Comparison of ENCODE assay signal across 18 mouse cellular contexts in genomic region chr5:120569791-120570190, GRCm38 (mm10). TPM values are rescaled to one million over a fixed set of nuclear protein-coding genes. Genes with fewer than 3 reads are reported as not detected.
DNase-seq lines count a peak whose midpoint lies in the region; ATAC-seq and TF ChIP-seq lines count a peak whose summit lies in the region.
"Had no signal": no experiment of that assay in that cellular context is flagged by ENCODE, and none has a peak within 500 bp of the region (broad histone marks: within the 10 kb centered on the region; RNA-seq: fewer than 3 reads in every experiment).

No protein-coding gene starts in this region.

- 94% methylated on average over 3 of the region's 3 CpGs for WGBS in hindbrain, embryonic 13.5 days
- 86% methylated on average over 3 of the region's 3 CpGs for WGBS in hindbrain, embryonic 11.5 days
- WGBS in midbrain, embryonic 10.5 days = 97% methylated on average over 3 of the region's 3 CpGs
- WGBS in midbrain, embryonic 14.5 days = 95% methylated on average over 3 of the region's 3 CpGs
- WGBS in limb, embryonic 12.5 days = 72% methylated on average over 3 of the region's 3 CpGs
- 79% methylated on average over 3 of the region's 3 CpGs for WGBS in stomach, postnatal 0 days

- no peaks in the 10 kb centered on the region for H3K9me3 ChIP-seq in hindbrain, embryonic 13.5 days
- H3K9me3 ChIP-seq in hindbrain, embryonic 11.5 days (ENCODE audit: control insufficient read depth, low read length) = no peaks in the 10 kb centered on the region
- H3K9me3 ChIP-seq in midbrain, embryonic 10.5 days (replicated peaks) = no peaks in the 10 kb centered on the region
- no peaks in the 10 kb centered on the region for H3K9me3 ChIP-seq in midbrain, embryonic 14.5 days (ENCODE audit: control insufficient read depth, low read length)
- no peaks in the 10 kb centered on the region for H3K9me3 ChIP-seq in limb, embryonic 12.5 days
- no peaks in the 10 kb centered on the region for H3K9me3 ChIP-seq in stomach, postnatal 0 days (ENCODE audit: control insufficient read depth, low read length)
- H3K9me3 ChIP-seq: forebrain, embryonic 13.5 days; heart, embryonic 15.5 days; midbrain, embryonic 13.5 days; stomach, embryonic 15.5 days had no signal

- no peak overlapping the region for H3K4me3 ChIP-seq in hindbrain, embryonic 13.5 days
- H3K4me3 ChIP-seq in hindbrain, embryonic 11.5 days (ENCODE audit: low read depth, low read length) = no peak overlapping the region
- no peak overlapping the region for H3K4me3 ChIP-seq in midbrain, embryonic 10.5 days
- no peak overlapping the region for H3K4me3 ChIP-seq in midbrain, embryonic 14.5 days (replicated peaks; ENCODE audit: low read depth, low read length)
- no peak overlapping the region for H3K4me3 ChIP-seq in limb, embryonic 12.5 days (replicated peaks)
- no peak overlapping the region for H3K4me3 ChIP-seq in stomach, postnatal 0 days (ENCODE audit: low read depth, low read length)
- H3K4me3 ChIP-seq: forebrain, embryonic 13.5 days; heart, embryonic 15.5 days; midbrain, embryonic 13.5 days; stomach, embryonic 15.5 days had no signal

- H3K27ac ChIP-seq in hindbrain, embryonic 13.5 days = peak overlapping the region; percentile 94; the same call in 1 of the 2 replicates
- H3K27ac ChIP-seq in hindbrain, embryonic 11.5 days (ENCODE audit: low read depth, low read length) = no peak overlapping the region
- H3K27ac ChIP-seq in midbrain, embryonic 10.5 days (replicated peaks) = 0 out of 2 replicates have a peak overlapping the region, but pooled peaks have one; percentile 33
- no peak overlapping the region for H3K27ac ChIP-seq in midbrain, embryonic 14.5 days (replicated peaks; ENCODE audit: low read depth, low read length)
- peak overlapping the region; percentile 3; the same call in 1 of the 2 replicates for H3K27ac ChIP-seq in limb, embryonic 12.5 days
- 0 out of 2 replicates have a peak overlapping the region, but pooled peaks have one; percentile 14 for H3K27ac ChIP-seq in stomach, postnatal 0 days (replicated peaks)
- H3K27ac ChIP-seq: heart, embryonic 15.5 days had no signal

- DNase-seq in hindbrain, embryonic 11.5 days (ENCODE audit: low spot score) = no peak
- DNase-seq in midbrain, embryonic 10.5 days (ENCODE audit: low spot score) = no peak
- no peak for DNase-seq in midbrain, embryonic 14.5 days
- DNase-seq in stomach, postnatal 0 days (ENCODE audit: low spot score) = no peak
- DNase-seq in kidney, postnatal 25 days = no peak
- DNase-seq in thymus, postnatal 36 days = no peak
- DNase-seq: adrenal gland, postnatal 25 days; B cell, adult 2 months; embryo, embryonic 11 days; layer of hippocampus, postnatal 36 days; left cerebral cortex, postnatal 4 days; lung, adult 18-20 months had no signal

- no peak for TF ChIP-seq CTCF in stomach, postnatal 0 days (IDR thresholded peaks at IDR 0.05; ENCODE audit: low read depth)

- no peaks in the 10 kb centered on the region for H3K36me3 ChIP-seq in hindbrain, embryonic 13.5 days
- no peaks in the 10 kb centered on the region for H3K36me3 ChIP-seq in hindbrain, embryonic 11.5 days (ENCODE audit: control insufficient read depth, insufficient read depth, low read length)
- no peaks in the 10 kb centered on the region for H3K36me3 ChIP-seq in midbrain, embryonic 10.5 days
- no peaks in the 10 kb centered on the region for H3K36me3 ChIP-seq in midbrain, embryonic 14.5 days (ENCODE audit: control insufficient read depth, insufficient read depth, low read length)
- H3K36me3 ChIP-seq in limb, embryonic 12.5 days = peaks cover 4% of the 10 kb centered on the region; the same call in 1 of the 2 replicates
- no peaks in the 10 kb centered on the region for H3K36me3 ChIP-seq in stomach, postnatal 0 days (ENCODE audit: control insufficient read depth, insufficient read depth, low read length)
- H3K36me3 ChIP-seq: heart, embryonic 15.5 days; midbrain, embryonic 13.5 days; stomach, embryonic 15.5 days had no signal

- no peaks in the 10 kb centered on the region for H3K27me3 ChIP-seq in hindbrain, embryonic 13.5 days
- no peaks in the 10 kb centered on the region for H3K27me3 ChIP-seq in hindbrain, embryonic 11.5 days (ENCODE audit: control insufficient read depth, insufficient read depth, low read length)
- H3K27me3 ChIP-seq in midbrain, embryonic 10.5 days (ENCODE audit: low read depth, poor library complexity, severe bottlenecking) = no peaks in the 10 kb centered on the region
- no peaks in the 10 kb centered on the region for H3K27me3 ChIP-seq in midbrain, embryonic 14.5 days (ENCODE audit: control insufficient read depth, insufficient read depth, low read length)
- H3K27me3 ChIP-seq in limb, embryonic 12.5 days = no peaks in the 10 kb centered on the region
- no peaks in the 10 kb centered on the region for H3K27me3 ChIP-seq in stomach, postnatal 0 days (ENCODE audit: control insufficient read depth, insufficient read depth, low read length)
- H3K27me3 ChIP-seq: forebrain, embryonic 13.5 days; heart, embryonic 15.5 days; midbrain, embryonic 13.5 days; stomach, embryonic 15.5 days had no signal

- no peak overlapping the region for H3K4me2 ChIP-seq in hindbrain, embryonic 13.5 days
- H3K4me2 ChIP-seq in hindbrain, embryonic 11.5 days (replicated peaks; ENCODE audit: low read depth, low read length) = no peak overlapping the region
- no peak overlapping the region for H3K4me2 ChIP-seq in midbrain, embryonic 14.5 days (ENCODE audit: low read length)
- no peak overlapping the region for H3K4me2 ChIP-seq in limb, embryonic 12.5 days
- no peak overlapping the region for H3K4me2 ChIP-seq in stomach, postnatal 0 days (replicated peaks; ENCODE audit: low read depth)
- H3K4me2 ChIP-seq: forebrain, embryonic 13.5 days; heart, embryonic 15.5 days; midbrain, embryonic 13.5 days; stomach, embryonic 15.5 days had no signal

- no peak for ATAC-seq in hindbrain, embryonic 13.5 days (ENCODE audit: low FRiP score)
- ATAC-seq in hindbrain, embryonic 11.5 days (ENCODE audit: low FRiP score) = no peak
- ATAC-seq in midbrain, embryonic 14.5 days (ENCODE audit: low FRiP score, low TSS enrichment) = no peak
- no peak for ATAC-seq in limb, embryonic 12.5 days (ENCODE audit: insufficient number of reproducible peaks, insufficient read depth, low FRiP score, low TSS enrichment, low read depth)
- no peak for ATAC-seq in stomach, postnatal 0 days (ENCODE audit: low FRiP score, low TSS enrichment)
- ATAC-seq: forebrain, embryonic 13.5 days; midbrain, embryonic 13.5 days had no signal

- no peak for TF ChIP-seq EP300 in stomach, postnatal 0 days (optimal IDR thresholded peaks at IDR 0.05)

- H3K4me1 ChIP-seq in hindbrain, embryonic 13.5 days (replicated peaks) = peaks cover 78% of the 10 kb centered on the region
- H3K4me1 ChIP-seq in hindbrain, embryonic 11.5 days (replicated peaks; ENCODE audit: control insufficient read depth, insufficient read depth, low read length) = peaks cover 28% of the 10 kb centered on the region
- peaks cover 62% of the 10 kb centered on the region for H3K4me1 ChIP-seq in midbrain, embryonic 10.5 days
- H3K4me1 ChIP-seq in midbrain, embryonic 14.5 days (ENCODE audit: control insufficient read depth, insufficient read depth, low read length) = peaks cover 53% of the 10 kb centered on the region
- H3K4me1 ChIP-seq in limb, embryonic 12.5 days (replicated peaks) = peaks cover 81% of the 10 kb centered on the region
- H3K4me1 ChIP-seq in stomach, postnatal 0 days (replicated peaks; ENCODE audit: control insufficient read depth, insufficient read depth) = peaks cover 24% of the 10 kb centered on the region

- H3K9ac ChIP-seq in hindbrain, embryonic 13.5 days = peak overlapping the region; percentile 51; the same call in 1 of the 2 replicates
- H3K9ac ChIP-seq in hindbrain, embryonic 11.5 days (ENCODE audit: low read depth, low read length) = no peak overlapping the region
- no peak overlapping the region for H3K9ac ChIP-seq in midbrain, embryonic 14.5 days (replicated peaks; ENCODE audit: low read length)
- H3K9ac ChIP-seq in limb, embryonic 12.5 days (replicated peaks) = no peak overlapping the region
- no peak overlapping the region for H3K9ac ChIP-seq in stomach, postnatal 0 days (ENCODE audit: low read length)
- H3K9ac ChIP-seq: heart, embryonic 15.5 days; midbrain, embryonic 13.5 days; stomach, embryonic 15.5 days had no signal

RNA-seq across cellular contexts. Expression of gene Tpcn1, which starts 18.7 kb away (rescaled TPM):
- 18.2 and 18.7 TPM in 2 replicates for polyA plus RNA-seq in hindbrain, embryonic 13.5 days (2015; fragmentation: Nextera tagmentation; extraction: Ambion mirVana)
- polyA plus RNA-seq in hindbrain, embryonic 11.5 days (2014; fragmentation: Nextera tagmentation; extraction: Ambion mirVana) = 12.5 and 15.6 TPM in 2 replicates
- 10.3 and 11.1 TPM in 2 replicates for polyA plus RNA-seq in midbrain, embryonic 10.5 days (2016; fragmentation: Nextera tagmentation; extraction: Ambion mirVana)
- 10.4 and 12.2 TPM in 2 replicates for polyA plus RNA-seq in midbrain, embryonic 14.5 days (2014; fragmentation: Nextera tagmentation; extraction: Ambion mirVana)
- 16.7 and 17.2 TPM in 2 replicates for polyA plus RNA-seq in limb, embryonic 12.5 days (2016; fragmentation: Nextera tagmentation; extraction: Ambion mirVana)
- polyA plus RNA-seq in stomach, postnatal 0 days (2015; fragmentation: Nextera tagmentation; extraction: Ambion mirVana) = 12.7 and 13.9 TPM in 2 replicates

RNA-seq across cellular contexts. Expression of gene Iqcd, which starts 19.0 kb away (rescaled TPM):
- polyA plus RNA-seq in hindbrain, embryonic 13.5 days (2015; fragmentation: Nextera tagmentation; extraction: Ambion mirVana) = 2.4 and 2.6 TPM in 2 replicates
- 1.1 and 1.4 TPM in 2 replicates for polyA plus RNA-seq in hindbrain, embryonic 11.5 days (2014; fragmentation: Nextera tagmentation; extraction: Ambion mirVana)
- 0.95 and 0.98 TPM in 2 replicates for polyA plus RNA-seq in midbrain, embryonic 10.5 days (2016; fragmentation: Nextera tagmentation; extraction: Ambion mirVana)
- 1.4 and 1.7 TPM in 2 replicates for polyA plus RNA-seq in midbrain, embryonic 14.5 days (2014; fragmentation: Nextera tagmentation; extraction: Ambion mirVana)
- 0.64 and 0.93 TPM in 2 replicates for polyA plus RNA-seq in limb, embryonic 12.5 days (2016; fragmentation: Nextera tagmentation; extraction: Ambion mirVana)
- polyA plus RNA-seq in stomach, postnatal 0 days (2015; fragmentation: Nextera tagmentation; extraction: Ambion mirVana) = 0.25 and 0.36 TPM in 2 replicates

RNA-seq across cellular contexts. Expression of gene Rita1, which starts 42.6 kb away (rescaled TPM):
- polyA plus RNA-seq in hindbrain, embryonic 13.5 days (2015; fragmentation: Nextera tagmentation; extraction: Ambion mirVana) = 26.2 TPM in 2 replicates
- 9.3 and 10.5 TPM in 2 replicates for polyA plus RNA-seq in hindbrain, embryonic 11.5 days (2014; fragmentation: Nextera tagmentation; extraction: Ambion mirVana)
- polyA plus RNA-seq in midbrain, embryonic 10.5 days (2016; fragmentation: Nextera tagmentation; extraction: Ambion mirVana) = 16.0 and 16.2 TPM in 2 replicates
- 20.6 and 25.5 TPM in 2 replicates for polyA plus RNA-seq in midbrain, embryonic 14.5 days (2014; fragmentation: Nextera tagmentation; extraction: Ambion mirVana)
- polyA plus RNA-seq in limb, embryonic 12.5 days (2016; fragmentation: Nextera tagmentation; extraction: Ambion mirVana) = 16.9 and 19.1 TPM in 2 replicates
- 12.1 TPM in 2 replicates for polyA plus RNA-seq in stomach, postnatal 0 days (2015; fragmentation: Nextera tagmentation; extraction: Ambion mirVana)

RNA-seq across cellular contexts. Expression of gene Ddx54, which starts 42.7 kb away (rescaled TPM):
- 44.0 and 47.7 TPM in 2 replicates for polyA plus RNA-seq in hindbrain, embryonic 13.5 days (2015; fragmentation: Nextera tagmentation; extraction: Ambion mirVana)
- polyA plus RNA-seq in hindbrain, embryonic 11.5 days (2014; fragmentation: Nextera tagmentation; extraction: Ambion mirVana) = 25.9 and 32.4 TPM in 2 replicates
- 59.4 and 59.7 TPM in 2 replicates for polyA plus RNA-seq in midbrain, embryonic 10.5 days (2016; fragmentation: Nextera tagmentation; extraction: Ambion mirVana)
- 29.4 and 31.9 TPM in 2 replicates for polyA plus RNA-seq in midbrain, embryonic 14.5 days (2014; fragmentation: Nextera tagmentation; extraction: Ambion mirVana)
- 48.8 and 50.3 TPM in 2 replicates for polyA plus RNA-seq in limb, embryonic 12.5 days (2016; fragmentation: Nextera tagmentation; extraction: Ambion mirVana)
- 22.5 and 23.0 TPM in 2 replicates for polyA plus RNA-seq in stomach, postnatal 0 days (2015; fragmentation: Nextera tagmentation; extraction: Ambion mirVana)

RNA-seq across cellular contexts. Expression of gene Slc8b1, which starts 58.8 kb away (rescaled TPM):
- 2.5 and 4.1 TPM in 2 replicates for polyA plus RNA-seq in hindbrain, embryonic 13.5 days (2015; fragmentation: Nextera tagmentation; extraction: Ambion mirVana)
- polyA plus RNA-seq in hindbrain, embryonic 11.5 days (2014; fragmentation: Nextera tagmentation; extraction: Ambion mirVana) = 1.5 and 2.1 TPM in 2 replicates
- polyA plus RNA-seq in midbrain, embryonic 10.5 days (2016; fragmentation: Nextera tagmentation; extraction: Ambion mirVana) = 3.9 and 4.6 TPM in 2 replicates
- polyA plus RNA-seq in midbrain, embryonic 14.5 days (2014; fragmentation: Nextera tagmentation; extraction: Ambion mirVana) = 0.85 and 1.5 TPM in 2 replicates
- polyA plus RNA-seq in limb, embryonic 12.5 days (2016; fragmentation: Nextera tagmentation; extraction: Ambion mirVana) = 6.1 and 6.2 TPM in 2 replicates
- polyA plus RNA-seq in stomach, postnatal 0 days (2015; fragmentation: Nextera tagmentation; extraction: Ambion mirVana) = 4.9 and 5.2 TPM in 2 replicates

Comparison
In these comparisons a context has a peak if more than half of its experiments do, and no peak if none do; other contexts are left out.
1. H3K27ac ChIP-seq: peak in hindbrain, embryonic 13.5 days (single experiment), midbrain, embryonic 10.5 days (single experiment), limb, embryonic 12.5 days (single experiment) and stomach, postnatal 0 days (single experiment); none in hindbrain, embryonic 11.5 days (single experiment) and midbrain, embryonic 14.5 days (single experiment).